Mouse (Mus musculus) liver, postnatal 0 days (tissue): ENCODE data around the gene Gm38655.

Source experiments
- CTCF ChIP-seq: sonication (generic); IDR thresholded peaks from 2 replicates; pipeline ENCODE4 v1.5.1; 2016; ENCODE audit warnings: antibody characterized with exemption, low read depth
- EP300 ChIP-seq: IDR thresholded peaks from 2 replicates; pipeline ENCODE4 v1.6.1; 2016; ENCODE audit warnings: antibody characterized with exemption, low read depth, mild to moderate bottlenecking

DNA sequence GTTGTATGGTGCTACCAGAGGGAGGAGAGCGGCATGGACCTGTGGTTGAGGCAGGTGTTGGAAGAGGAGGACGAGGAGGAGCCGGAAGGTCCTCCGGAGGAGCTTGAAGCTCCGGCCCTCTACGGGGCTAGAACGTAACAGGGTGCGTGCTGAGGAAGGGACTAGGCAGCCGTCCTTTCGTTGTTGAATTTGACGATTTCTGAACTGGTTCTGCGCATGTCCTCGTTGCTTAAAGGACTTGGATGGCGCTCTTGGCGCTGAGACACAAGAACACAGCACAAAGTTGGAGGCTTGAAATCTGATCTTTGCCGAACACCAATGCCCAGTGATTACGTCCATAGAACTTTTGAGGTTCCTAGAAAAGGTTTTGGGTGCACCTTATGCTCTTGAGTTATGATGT is 9.7 kb upstream of the Gm38655 start:
- no peak for TF ChIP-seq CTCF
- no peak for TF ChIP-seq EP300
